Mouse (Mus musculus): ENCODE data around the gene Dusp8. TPM values are rescaled to one million over a fixed set of nuclear protein-coding genes. Genes with fewer than 3 reads are reported as not detected.

Dusp8 gene
- polyA plus RNA-seq, 1 experiment from 2014 or later, result 4.3 TPM

DNA sequence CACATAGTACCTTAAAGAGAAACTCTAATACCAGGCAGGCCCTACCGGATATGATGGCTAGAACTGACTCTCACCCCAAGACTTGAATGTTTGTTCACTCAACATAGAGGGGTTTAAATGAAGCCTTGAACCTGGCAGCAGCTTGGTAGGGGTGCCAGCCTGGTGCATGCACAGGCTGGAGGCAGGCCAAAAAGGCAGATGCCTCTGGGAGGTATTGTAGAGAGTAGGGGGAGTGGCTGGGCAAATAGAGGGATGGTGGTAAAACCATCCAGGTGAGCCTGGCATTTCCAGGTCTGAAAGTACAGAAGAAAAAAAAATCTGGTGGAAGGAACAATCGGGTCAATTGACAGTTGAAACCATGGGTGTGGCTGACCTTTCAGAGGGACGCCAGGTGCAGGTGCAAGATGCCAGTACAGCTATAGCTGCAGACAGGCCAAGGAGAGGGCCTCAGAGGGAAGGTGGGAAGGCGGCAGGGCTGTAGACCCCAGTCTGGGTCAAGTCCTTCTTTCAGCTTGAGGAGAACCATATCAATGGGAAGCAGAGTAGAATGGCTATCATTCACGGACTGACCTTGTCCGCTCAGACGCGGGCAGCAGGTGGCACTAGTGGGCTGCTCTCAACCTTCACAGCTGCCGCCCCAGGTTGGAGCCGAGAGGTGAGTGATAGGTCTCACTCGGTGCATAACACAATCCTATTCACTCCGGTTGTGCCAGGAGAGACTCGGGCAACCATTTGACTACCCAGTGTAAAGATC, 25.0 kb downstream of the Dusp8 start:
- Histone ChIP-seq H3K9ac (no peak overlapping the region), H3K9me3 (replicated peaks) (no peaks in the 10 kb centered on the region), H3K27ac (replicated peaks) (no peak overlapping the region), H3K4me3 (replicated peaks) (no peak overlapping the region), H3K4me1 (replicated peaks) (peaks cover 8% of the 10 kb centered on the region), H3K4me2 (peak overlapping the region; percentile 41), H3K27me3 (peaks cover 71% of the 10 kb centered on the region), H3K36me3 (replicated peaks) (no peaks in the 10 kb centered on the region)
- ATAC-seq (ENCODE audit: insufficient read depth), result peak; percentile 77
- WGBS (ENCODE audit: insufficient replicate concordance), result 12% methylated on average over 13 of the region's 13 CpGs

DNA sequence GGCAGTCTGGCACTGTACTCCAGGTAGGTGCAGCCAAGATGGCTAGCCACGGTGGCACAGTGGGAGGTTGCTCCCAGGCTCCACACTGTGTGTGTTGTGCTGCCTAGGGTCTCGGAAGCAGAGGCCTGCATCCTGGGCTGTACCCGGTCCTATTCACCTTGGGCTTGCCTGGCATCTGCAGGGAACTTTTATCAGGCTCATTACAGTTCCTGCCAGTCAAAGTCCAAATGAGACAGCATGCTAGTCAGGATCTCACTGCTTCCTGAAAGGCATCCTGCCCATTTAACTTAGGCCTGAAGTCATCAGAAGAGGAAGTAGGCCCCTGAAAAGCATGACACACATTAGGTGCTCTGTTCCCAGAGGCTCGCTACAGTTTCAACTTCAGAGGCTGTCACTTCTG, 27.2 kb downstream of the Dusp8 start:
- H3K27me3 ChIP-seq, result peaks cover 64% of the 10 kb centered on the region
- H3K27ac ChIP-seq (replicated peaks), result no peak overlapping the region
- ATAC-seq (ENCODE audit: insufficient read depth), result no peak
- H3K4me2 ChIP-seq, result no peak overlapping the region
- WGBS (ENCODE audit: insufficient replicate concordance), result 41% methylated on average over 4 of the region's 4 CpGs
- H3K4me1 ChIP-seq (replicated peaks), result peaks cover 8% of the 10 kb centered on the region
- no peaks in the 10 kb centered on the region for H3K36me3 ChIP-seq (replicated peaks)
- no peak overlapping the region for H3K9ac ChIP-seq
- no peak overlapping the region for H3K4me3 ChIP-seq (replicated peaks)
- H3K9me3 ChIP-seq (replicated peaks), result no peaks in the 10 kb centered on the region

DNA sequence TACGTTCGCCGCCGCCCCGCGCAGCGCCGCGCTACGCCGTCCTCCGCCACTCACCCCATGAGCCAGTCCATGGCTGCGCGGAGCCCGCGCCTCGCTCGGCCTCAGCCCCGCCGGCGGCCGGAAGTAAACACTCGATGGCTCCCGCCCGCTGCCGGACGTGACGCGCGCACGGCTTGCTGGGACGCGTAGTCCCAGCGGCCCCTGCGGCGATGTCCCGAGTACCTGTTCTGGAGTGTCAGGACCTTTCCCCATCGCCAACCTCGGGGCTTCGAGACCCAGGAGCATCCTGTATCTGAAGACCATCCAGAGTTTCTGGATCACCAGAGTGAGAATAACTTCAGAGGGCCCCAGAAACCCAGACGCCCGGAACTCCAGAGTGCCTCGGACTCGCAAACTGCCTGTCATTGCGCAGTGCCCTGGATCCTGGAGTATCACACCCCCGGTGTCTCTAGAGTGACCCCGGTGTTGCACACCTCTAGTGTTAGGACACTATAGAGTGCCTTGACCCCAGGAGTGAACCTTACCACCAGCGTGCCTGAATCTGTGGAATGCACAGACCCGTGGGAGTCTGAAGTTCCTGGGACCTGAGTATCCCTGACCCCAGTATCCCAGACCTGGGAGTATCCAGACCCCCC, 34.6 kb downstream of the Dusp8 start, which contains the start of gene Mob2:
Gene Mob2 (minus strand): TSS at position 135 of the 635 bp plus-strand sequence.
- H3K4me1 ChIP-seq (replicated peaks), result peaks cover 56% of the 10 kb centered on the region
- peak within 1 kb of the TSS; percentile 94 for H3K4me2 ChIP-seq
- H3K27me3 ChIP-seq, result peaks cover 26% of the 10 kb centered on the region
- peaks cover 20% of the 10 kb centered on the region for H3K36me3 ChIP-seq (replicated peaks)
- H3K9ac ChIP-seq, result peak within 1 kb of the TSS; percentile 97
- no peaks in the 10 kb centered on the region for H3K9me3 ChIP-seq (replicated peaks)
- H3K27ac ChIP-seq (replicated peaks), result peak within 1 kb of the TSS; percentile 95
- peak; percentile 94 for ATAC-seq (ENCODE audit: insufficient read depth)
- peak within 1 kb of the TSS; percentile 98 for H3K4me3 ChIP-seq (replicated peaks)
- under 1% methylated on average over 49 of the region's 49 CpGs for WGBS (ENCODE audit: insufficient replicate concordance)

DNA sequence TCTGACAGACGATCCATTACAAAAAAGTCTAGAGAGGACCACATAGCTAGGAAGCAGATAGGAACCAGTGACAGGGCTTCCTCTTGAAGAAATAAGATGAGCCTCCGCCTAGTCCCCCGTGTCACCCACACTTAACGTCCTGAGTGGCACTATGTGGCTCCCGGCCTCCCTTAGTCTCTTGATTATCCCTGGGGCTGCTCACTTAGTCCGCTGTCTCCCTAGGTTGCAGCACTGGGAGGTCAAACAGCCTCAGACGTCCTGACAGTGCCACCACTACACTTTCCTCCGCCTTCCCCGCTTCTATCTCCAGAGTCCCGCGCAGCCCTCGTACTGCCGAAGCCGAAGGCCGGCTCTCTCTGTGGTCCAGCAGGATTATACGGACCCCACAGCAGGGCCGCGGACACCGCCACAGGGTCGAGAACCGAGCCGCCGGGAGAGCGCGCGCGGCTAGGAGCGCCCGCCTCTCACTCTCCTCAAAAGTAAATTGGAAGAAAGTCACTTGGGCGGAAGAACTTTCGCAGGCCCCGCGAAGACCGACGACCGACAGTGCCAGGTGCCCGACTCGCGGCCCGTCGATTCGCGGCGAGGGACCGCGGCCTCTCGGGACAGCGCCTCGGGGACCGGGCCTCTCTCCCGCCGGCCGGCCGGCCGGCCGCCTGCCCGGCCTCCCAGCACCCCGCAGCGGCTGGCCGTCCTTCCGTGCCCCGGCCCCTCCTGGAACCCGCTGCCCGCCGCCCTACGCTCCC, 35.3 kb downstream of the Dusp8 start:
- Histone ChIP-seq H3K4me1 (replicated peaks) (peaks cover 56% of the 10 kb centered on the region), H3K4me2 (peak overlapping the region; percentile 94), H3K9ac (peak overlapping the region; percentile 97), H3K27ac (replicated peaks) (peak overlapping the region; percentile 95), H3K27me3 (peaks cover 21% of the 10 kb centered on the region), H3K9me3 (replicated peaks) (no peaks in the 10 kb centered on the region), H3K36me3 (replicated peaks) (peaks cover 26% of the 10 kb centered on the region), H3K4me3 (replicated peaks) (peak overlapping the region; percentile 98)
- ATAC-seq (ENCODE audit: insufficient read depth), result peak; percentile 46
- WGBS (ENCODE audit: insufficient replicate concordance), result 1% methylated on average over 66 of the region's 66 CpGs

DNA sequence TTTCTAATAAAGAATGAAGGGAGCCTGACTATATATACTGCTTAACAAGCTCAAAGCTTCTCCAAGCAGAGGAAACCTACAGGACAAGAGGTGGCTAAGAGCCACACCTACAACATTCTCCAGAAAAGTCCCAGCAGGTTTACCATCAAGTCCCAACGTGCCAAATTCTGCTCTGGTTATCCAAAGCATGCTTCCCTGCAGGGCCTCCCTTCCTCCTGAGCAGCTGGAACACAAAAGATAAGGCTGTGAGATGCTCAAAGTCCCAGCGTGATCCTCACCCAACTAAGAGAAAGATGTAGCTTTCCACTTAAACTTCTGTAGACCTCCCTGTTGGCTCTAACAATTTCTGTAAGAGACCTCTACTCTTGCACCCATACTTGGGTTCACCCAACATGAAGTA, 36.6 kb downstream of the Dusp8 start:
- Histone ChIP-seq H3K4me3 (replicated peaks) (peak overlapping the region; percentile 98), H3K27me3 (peaks cover 9% of the 10 kb centered on the region; the same call in 1 of the 2 replicates), H3K4me2 (peak overlapping the region; percentile 94), H3K27ac (replicated peaks) (peak overlapping the region; percentile 95), H3K36me3 (replicated peaks) (peaks cover 40% of the 10 kb centered on the region), H3K9ac (peak overlapping the region; percentile 97), H3K4me1 (replicated peaks) (peaks cover 56% of the 10 kb centered on the region), H3K9me3 (replicated peaks) (no peaks in the 10 kb centered on the region)
- ATAC-seq (ENCODE audit: insufficient read depth), result peak; percentile 16; the same call in 1 of the 2 replicates
- WGBS (ENCODE audit: insufficient replicate concordance), result 12% methylated on average over 2 of the region's 2 CpGs

DNA sequence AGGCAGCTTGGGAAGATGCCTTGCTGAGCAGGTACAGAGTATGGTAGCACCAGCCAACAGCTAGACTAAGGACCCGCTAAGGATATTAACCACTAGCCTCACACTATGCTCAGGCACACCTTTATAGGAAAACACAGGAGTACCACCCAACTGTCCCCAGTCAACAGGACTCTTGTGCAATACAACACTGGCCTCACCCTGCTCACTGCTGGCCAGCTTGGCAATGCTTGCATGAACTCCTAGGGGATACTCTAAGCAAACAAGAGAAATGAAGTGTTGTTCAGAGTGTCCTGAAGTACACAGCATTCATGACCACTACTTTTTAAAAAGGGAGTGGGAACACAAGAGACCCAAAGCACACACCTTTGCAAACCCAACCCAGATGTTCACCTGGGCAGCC, 38.5 kb downstream of the Dusp8 start:
- H3K36me3 ChIP-seq (replicated peaks), result peaks cover 57% of the 10 kb centered on the region
- no peak overlapping the region for H3K9ac ChIP-seq
- no peak overlapping the region for H3K4me3 ChIP-seq (replicated peaks)
- no peak for ATAC-seq (ENCODE audit: insufficient read depth)
- H3K9me3 ChIP-seq (replicated peaks), result no peaks in the 10 kb centered on the region
- 0 out of 2 replicates have a peak overlapping the region, but pooled peaks have one; percentile 24 for H3K27ac ChIP-seq (replicated peaks)
- WGBS (ENCODE audit: insufficient replicate concordance), result 79% methylated on average over 1 of the region's 1 CpGs
- H3K4me1 ChIP-seq (replicated peaks), result peaks cover 53% of the 10 kb centered on the region
- peak overlapping the region; percentile 19; the same call in 1 of the 2 replicates for H3K4me2 ChIP-seq
- H3K27me3 ChIP-seq, result no peaks in the 10 kb centered on the region

DNA sequence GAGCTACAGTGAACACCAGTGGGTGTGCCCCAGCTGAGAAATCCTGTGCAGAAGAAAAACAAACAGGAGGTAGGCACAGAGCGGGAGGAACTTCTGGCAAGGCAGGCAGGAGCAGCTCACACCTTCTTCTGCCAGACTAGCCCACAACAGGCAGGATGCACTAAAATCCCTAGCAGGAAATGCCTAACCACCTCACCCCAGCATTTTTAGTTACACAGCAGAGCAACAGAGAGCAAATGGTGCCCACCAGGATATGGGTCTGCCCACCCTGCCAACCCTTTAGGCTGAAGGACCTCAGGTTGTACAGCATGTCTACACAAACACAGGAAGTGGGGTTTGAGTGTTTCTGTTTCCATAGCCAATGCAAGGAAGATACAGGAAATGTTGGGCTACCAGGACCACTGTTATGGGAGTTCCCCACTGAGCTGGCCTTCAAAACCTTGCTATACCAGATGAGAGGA, 39.0 kb downstream of the Dusp8 start:
- H3K9me3 ChIP-seq (replicated peaks), result no peaks in the 10 kb centered on the region
- H3K36me3 ChIP-seq (replicated peaks), result peaks cover 60% of the 10 kb centered on the region
- H3K9ac ChIP-seq, result no peak overlapping the region
- H3K27me3 ChIP-seq, result no peaks in the 10 kb centered on the region
- no peak for ATAC-seq (ENCODE audit: insufficient read depth)
- 0 out of 2 replicates have a peak overlapping the region, but pooled peaks have one; percentile 24 for H3K27ac ChIP-seq (replicated peaks)
- H3K4me2 ChIP-seq, result 0 out of 2 replicates have a peak overlapping the region, but pooled peaks have one; percentile 2
- no peak overlapping the region for H3K4me3 ChIP-seq (replicated peaks)
- WGBS (ENCODE audit: insufficient replicate concordance), result 68% methylated on average over 1 of the region's 1 CpGs
- H3K4me1 ChIP-seq (replicated peaks), result peaks cover 48% of the 10 kb centered on the region

DNA sequence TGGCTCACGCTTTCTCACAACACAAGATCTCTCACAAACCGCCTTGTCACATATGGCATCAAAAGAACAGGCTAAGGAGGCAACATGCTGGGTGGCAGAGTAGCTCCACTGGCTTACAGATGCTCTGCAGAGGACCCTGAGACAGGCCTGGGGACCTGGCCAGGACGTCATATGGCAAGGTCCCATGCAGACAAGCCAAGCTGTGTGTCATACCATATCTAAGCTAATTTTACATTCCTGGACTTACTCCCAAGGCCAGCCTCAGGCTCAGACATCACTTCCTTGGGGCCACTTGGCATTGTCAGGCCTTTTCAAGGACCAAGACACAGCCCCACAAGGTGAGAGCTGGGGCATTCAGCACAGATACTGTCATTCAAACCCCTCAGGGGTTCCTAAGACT, 40.2 kb downstream of the Dusp8 start:
- Histone ChIP-seq H3K27ac (replicated peaks) (no peak overlapping the region), H3K27me3 (no peaks in the 10 kb centered on the region), H3K36me3 (replicated peaks) (peaks cover 60% of the 10 kb centered on the region), H3K9ac (no peak overlapping the region), H3K4me1 (replicated peaks) (peaks cover 42% of the 10 kb centered on the region), H3K4me2 (no peak overlapping the region), H3K9me3 (replicated peaks) (no peaks in the 10 kb centered on the region), H3K4me3 (replicated peaks) (no peak overlapping the region)
- ATAC-seq (ENCODE audit: insufficient read depth), result no peak
- WGBS (ENCODE audit: insufficient replicate concordance), result 90% methylated on average over 3 of the region's 3 CpGs

DNA sequence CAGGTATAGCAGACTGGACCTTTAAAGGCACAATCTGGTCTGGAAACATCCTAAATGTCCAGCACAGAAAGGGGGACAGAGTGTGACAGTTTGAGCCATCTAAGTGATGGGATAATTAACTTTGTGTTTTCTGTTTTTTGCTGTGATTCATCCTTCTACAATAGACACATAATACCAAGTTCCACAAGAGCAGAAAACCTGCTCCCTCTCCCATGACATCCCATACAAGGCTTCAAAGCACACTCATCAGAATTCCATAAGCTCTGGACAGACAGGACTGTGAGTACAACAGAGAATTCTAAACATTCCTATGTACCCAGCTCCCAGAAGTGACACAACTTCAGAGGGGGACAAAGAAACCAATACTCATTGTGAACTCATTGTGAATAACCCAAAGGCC, 45.1 kb downstream of the Dusp8 start:
- H3K27ac ChIP-seq (replicated peaks), result no peak overlapping the region
- H3K27me3 ChIP-seq, result no peaks in the 10 kb centered on the region
- no peak for ATAC-seq (ENCODE audit: insufficient read depth)
- H3K36me3 ChIP-seq (replicated peaks), result peaks cover 57% of the 10 kb centered on the region
- H3K4me2 ChIP-seq, result no peak overlapping the region
- H3K9me3 ChIP-seq (replicated peaks), result no peaks in the 10 kb centered on the region
- no peak overlapping the region for H3K4me3 ChIP-seq (replicated peaks)
- H3K9ac ChIP-seq, result no peak overlapping the region
- H3K4me1 ChIP-seq (replicated peaks), result peaks cover 7% of the 10 kb centered on the region; the same call in 1 of the 2 replicates

DNA sequence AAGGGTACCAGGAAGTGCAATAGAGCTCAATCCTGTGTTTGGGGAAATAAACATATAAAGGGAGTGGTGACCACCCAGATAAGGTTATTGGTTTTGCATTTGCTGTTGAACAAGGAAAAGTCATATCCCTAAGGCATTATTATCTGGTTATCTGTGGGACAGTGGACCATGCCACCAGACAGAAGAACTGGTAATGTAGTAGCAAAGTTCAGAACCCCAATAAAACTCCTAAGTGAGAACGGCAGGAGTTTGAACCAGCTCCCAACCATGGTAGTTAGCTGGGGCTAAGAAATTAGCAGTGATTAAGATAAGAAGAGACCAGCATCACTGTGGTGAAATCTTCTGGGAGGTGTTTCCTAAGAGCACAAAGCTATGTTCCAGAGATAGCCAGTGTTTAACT, 49.7 kb downstream of the Dusp8 start:
- H3K9me3 ChIP-seq (replicated peaks), result no peaks in the 10 kb centered on the region
- peaks cover 27% of the 10 kb centered on the region for H3K36me3 ChIP-seq (replicated peaks)
- no peaks in the 10 kb centered on the region for H3K27me3 ChIP-seq
- WGBS (ENCODE audit: insufficient replicate concordance), result 50% methylated on average over 1 of the region's 1 CpGs
- no peak overlapping the region for H3K9ac ChIP-seq
- H3K4me1 ChIP-seq (replicated peaks), result peaks cover 11% of the 10 kb centered on the region
- H3K4me3 ChIP-seq (replicated peaks), result no peak overlapping the region
- ATAC-seq (ENCODE audit: insufficient read depth), result no peak
- no peak overlapping the region for H3K27ac ChIP-seq (replicated peaks)
- no peak overlapping the region for H3K4me2 ChIP-seq

DNA sequence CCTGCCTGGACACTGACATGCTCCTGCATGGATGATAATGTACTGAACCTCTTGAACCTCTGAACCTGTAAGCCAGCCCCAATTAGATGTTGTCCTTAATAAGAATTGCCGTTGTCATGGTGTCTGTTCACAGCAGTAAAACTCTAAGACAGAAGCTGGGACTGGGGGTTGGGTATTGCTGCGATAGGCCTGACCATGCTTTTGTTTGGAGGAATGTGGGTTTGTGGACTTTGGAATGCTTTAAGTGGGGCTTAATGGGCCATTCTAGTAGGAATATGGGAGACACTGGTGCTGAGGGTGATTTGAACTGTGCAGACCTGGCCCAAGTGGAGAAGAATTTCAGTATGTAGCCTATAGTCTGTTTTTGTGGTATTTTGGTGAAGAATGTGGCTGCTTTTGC, 50.3 kb downstream of the Dusp8 start:
- Histone ChIP-seq H3K4me2 (no peak overlapping the region), H3K4me3 (replicated peaks) (no peak overlapping the region), H3K27ac (replicated peaks) (no peak overlapping the region), H3K9me3 (replicated peaks) (no peaks in the 10 kb centered on the region), H3K9ac (no peak overlapping the region), H3K4me1 (replicated peaks) (peaks cover 11% of the 10 kb centered on the region), H3K27me3 (no peaks in the 10 kb centered on the region), H3K36me3 (replicated peaks) (peaks cover 27% of the 10 kb centered on the region)
- 81% methylated on average over 2 of the region's 2 CpGs for WGBS (ENCODE audit: insufficient replicate concordance)
- ATAC-seq (ENCODE audit: insufficient read depth), result no peak
